Mouse (Mus musculus) embryo, embryonic 10.5 days (tissue): ENCODE measurements around the gene Mbl1.

ENCODE experiments used
- DNase-seq: peaks from one replicate; pipeline ENCODE4 v3.0.0-alpha.2; 2015; ENCODE audit warnings: low spot score

The Mbl1 gene

DNA sequence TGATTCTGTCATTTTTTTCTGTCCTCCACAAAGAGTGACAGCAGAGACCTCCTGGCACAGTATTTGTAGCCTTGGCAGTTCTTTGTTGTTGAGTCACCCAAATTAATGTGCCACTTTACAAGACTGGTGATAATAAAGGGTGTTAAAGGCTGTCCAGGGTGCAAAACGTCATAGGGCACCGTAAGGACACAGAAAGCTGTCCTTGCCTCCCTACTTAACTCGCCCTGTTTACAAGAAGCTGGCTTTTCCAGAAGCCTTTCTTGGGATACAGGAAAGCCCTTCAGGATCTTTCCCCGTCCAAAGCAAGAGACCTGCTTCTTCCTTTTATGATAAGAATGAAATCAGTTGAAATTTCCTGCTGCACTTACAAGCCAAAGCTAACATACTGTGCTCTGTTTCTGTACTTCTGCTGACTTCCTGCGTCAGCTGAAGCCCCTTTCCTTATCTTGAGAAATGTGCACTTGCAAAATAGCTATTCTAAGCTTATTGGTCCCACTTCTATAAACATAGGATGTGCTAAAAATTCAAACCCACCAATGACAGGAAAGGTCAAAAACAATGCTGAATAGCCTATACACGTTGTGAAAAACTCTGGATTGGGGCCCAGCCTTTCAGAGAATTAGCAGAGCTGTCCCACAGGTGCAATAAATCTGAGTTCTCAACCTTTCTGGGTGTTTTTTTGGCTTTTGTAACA, 46.9 kb downstream of the Mbl1 start:
- no peak for DNase-seq
